Mouse (Mus musculus) heart, adult 2 months (tissue): ENCODE results near the gene Sh3bp4. TPM values are rescaled to one million over a fixed set of nuclear protein-coding genes. Genes with fewer than 3 reads are reported as not detected.
A peak's percentile ranks its signal among the peaks of the same experiment; 100 is the strongest.

Source experiments
- DNase-seq, 2 experiments: peaks; one replicate each; pipeline ENCODE4 v3.0.0; 2021
- H3K27ac ChIP-seq: fragments of 200-600 bp; 2 replicates; pipeline ENCODE4 v1.8.1; 2022
- H3K27me3 ChIP-seq: fragments of 200-500 bp; 2 replicates; pipeline ENCODE4 v1.6.1; 2012; ENCODE audit warnings: mild to moderate bottlenecking, low read length, inconsistent platforms, mixed read lengths; ENCODE audit not compliant: control insufficient read depth, insufficient read depth
- H3K36me3 ChIP-seq: fragments of 200-500 bp; 2 replicates; pipeline ENCODE4 v1.6.1; 2012; ENCODE audit warnings: low read length, inconsistent platforms; ENCODE audit not compliant: control insufficient read depth, insufficient read depth
- H3K4me1 ChIP-seq: fragments of 200-500 bp; 2 replicates; pipeline ENCODE4 v1.6.1; 2011; ENCODE audit warnings: low read length; ENCODE audit not compliant: control insufficient read depth, insufficient read depth
- H3K4me3 ChIP-seq: fragments of 200-600 bp; 2 replicates; pipeline ENCODE4 v1.8.1; 2022
- H3K79me2 ChIP-seq: fragments of 200-500 bp; replicated peaks from 2 replicates; pipeline ENCODE4 v1.6.1; 2012; ENCODE audit warnings: mild to moderate bottlenecking, inconsistent platforms, low read length, moderate library complexity, mixed read lengths; ENCODE audit not compliant: control insufficient read depth, insufficient read depth
- H3K9ac ChIP-seq: fragments of 200-500 bp; 2 replicates; pipeline ENCODE4 v1.6.1; 2012; ENCODE audit warnings: low read depth, mild to moderate bottlenecking, control low read depth, inconsistent platforms, low read length, mixed read lengths
- CTCF ChIP-seq: fragments of 200-600 bp; IDR thresholded peaks from 2 replicates; pipeline ENCODE4 v1.8.1; 2022; ENCODE audit warnings: antibody characterized with exemption, mild to moderate bottlenecking, moderate library complexity
- EP300 ChIP-seq: fragments of 200-500 bp; IDR thresholded peaks from 2 replicates; pipeline ENCODE4 v1.6.1; 2011; ENCODE audit warnings: low read depth, low read length, control low read depth; ENCODE audit not compliant: insufficient read depth
- POLR2A ChIP-seq: fragments of 200-500 bp; IDR thresholded peaks from 2 replicates; pipeline ENCODE4 v1.6.1; 2011; ENCODE audit warnings: mild to moderate bottlenecking, low read depth, low read length, control low read depth; ENCODE audit not compliant: insufficient read depth
- WGBS: fragments of 180-500 bp; shearing (Covaris S2); methylation state at CpG from one replicate; pipeline ENCODE4 v1.1.7; 2018; 5-methylcytosine and 5-hydroxymethylcytosine counted together
- intact Hi-C: fragments of 180-260 bp; cut with DNase I; formaldehyde crosslinking; loops from one replicate; pipeline ENCODE4 v1.15.1; 2025
- polyA plus RNA-seq: library from polyadenylated mRNA; depleted of rRNA; stranded (reverse); fragments of >200 nt; gene quantifications from 2 replicates; pipeline ENCODE4 v1.2.3, GENCODE M21; 2012
- total RNA-seq, 2 experiments: library from RNA; stranded (reverse); gene quantifications; 2 replicates each; pipeline ENCODE4 v1.2.3; 2021

Sh3bp4 gene
- total and polyA plus RNA-seq, 3 experiments: 8.6 to 11.1 (median 10.0) TPM

DNA sequence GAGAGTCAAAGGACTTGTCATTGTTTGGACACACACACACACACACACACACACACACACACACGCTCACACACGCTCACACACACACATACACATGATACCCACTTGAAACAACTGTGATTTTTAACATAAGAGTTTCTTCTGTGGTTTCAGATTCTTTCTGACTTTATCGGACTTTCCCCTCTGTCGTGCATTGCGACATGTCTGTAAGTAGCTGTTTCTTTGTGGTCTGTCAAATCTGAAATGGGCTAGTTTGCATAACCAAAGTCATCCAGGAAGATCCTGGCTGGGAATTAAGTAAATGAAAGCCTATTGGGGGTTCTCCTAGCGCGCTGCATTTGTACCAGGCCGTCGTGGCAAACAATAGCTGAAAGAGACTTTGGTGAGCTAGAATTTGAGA is 8.5 kb downstream of the Sh3bp4 start:
- peaks cover 7% of the 10 kb centered on the region for H3K79me2 ChIP-seq
- DNase-seq: no peak
- H3K4me1 ChIP-seq: peaks cover 21% of the 10 kb centered on the region
- no peak overlapping the region for H3K4me3 ChIP-seq
- no peaks in the 10 kb centered on the region for H3K27me3 ChIP-seq
- no peak for TF ChIP-seq CTCF
- no peak for TF ChIP-seq EP300
- no peak for TF ChIP-seq POLR2A
- peak overlapping the region; percentile 16; the same call in 1 of the 2 replicates for H3K27ac ChIP-seq
- intact Hi-C loops: loop anchor here (2.0 kb wide), 1 partner anchor 14 kb away; no protein-coding TSS in a partner anchor
- WGBS: 45% methylated on average over 9 of the region's 9 CpGs
- H3K36me3 ChIP-seq: peaks cover 4% of the 10 kb centered on the region; the same call in 1 of the 2 replicates
- H3K9ac ChIP-seq: no peak overlapping the region

DNA sequence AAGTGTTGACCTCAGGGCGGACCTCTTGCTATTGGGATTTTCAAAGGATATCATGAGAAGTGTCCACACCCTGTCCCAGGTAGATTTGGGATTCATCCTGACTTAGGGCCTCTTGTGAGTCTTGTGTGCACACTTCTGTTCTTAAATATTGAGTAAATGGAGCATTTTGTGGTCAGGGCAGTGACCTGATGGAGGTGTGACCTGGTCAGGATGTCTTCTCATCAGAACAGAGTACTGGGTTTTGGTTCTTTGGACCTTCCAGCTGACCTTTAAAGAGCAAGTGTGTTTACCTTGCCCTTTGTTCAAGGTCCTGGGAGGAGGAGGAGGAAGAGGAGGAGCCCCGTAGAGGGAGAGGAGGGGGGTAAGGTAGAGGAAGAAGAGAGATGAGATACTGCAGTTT is 9.0 kb downstream of the Sh3bp4 start:
- TF ChIP-seq CTCF (no peak), EP300 (no peak)
- Histone ChIP-seq H3K4me3 (no peak overlapping the region), H3K36me3 (peaks cover 4% of the 10 kb centered on the region; the same call in 1 of the 2 replicates), H3K79me2 (peaks cover 7% of the 10 kb centered on the region), H3K9ac (no peak overlapping the region), H3K27ac (no peak overlapping the region; the same call in 1 of the 2 replicates), H3K27me3 (no peaks in the 10 kb centered on the region), H3K4me1 (peaks cover 21% of the 10 kb centered on the region)
- 70% methylated on average over 2 of the region's 2 CpGs for WGBS
- intact Hi-C loops: loop anchor here (2.0 kb wide), 1 partner anchor 14 kb away; no protein-coding TSS in a partner anchor
- peak in 1 of 2 experiments; percentile 18 for DNase-seq

DNA sequence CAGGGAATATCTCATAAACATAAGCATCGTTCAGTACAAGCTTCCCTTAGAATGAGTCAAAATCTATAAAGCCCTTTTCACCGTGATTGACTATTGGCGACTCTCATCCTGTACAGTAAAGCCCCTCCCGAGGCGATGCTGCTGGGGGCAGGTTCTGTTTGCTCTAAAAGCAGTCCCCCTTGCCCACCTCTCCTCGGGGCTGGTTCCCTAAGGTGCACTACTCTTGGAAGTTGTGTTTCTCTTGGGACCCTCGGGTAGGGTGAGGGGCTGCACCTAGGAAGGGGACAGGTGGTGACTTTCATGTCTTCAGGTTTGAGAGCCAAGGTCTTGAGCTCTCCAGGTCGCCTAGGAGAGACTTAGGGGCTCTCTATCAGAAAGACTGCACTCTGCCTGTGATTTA is 10.2 kb downstream of the Sh3bp4 start:
- Histone ChIP-seq H3K79me2 (peaks cover 9% of the 10 kb centered on the region), H3K4me3 (no peak overlapping the region), H3K27ac (no peak overlapping the region), H3K27me3 (no peaks in the 10 kb centered on the region), H3K36me3 (peaks cover 4% of the 10 kb centered on the region; the same call in 1 of the 2 replicates), H3K4me1 (peaks cover 21% of the 10 kb centered on the region), H3K9ac (no peak overlapping the region)
- DNase-seq: peak in 1 of 2 experiments; percentile 17
- TF ChIP-seq EP300 (no peak), POLR2A (no peak), CTCF (no peak)
- WGBS: 78% methylated on average over 8 of the region's 8 CpGs
- intact Hi-C loops: no loop called here

DNA sequence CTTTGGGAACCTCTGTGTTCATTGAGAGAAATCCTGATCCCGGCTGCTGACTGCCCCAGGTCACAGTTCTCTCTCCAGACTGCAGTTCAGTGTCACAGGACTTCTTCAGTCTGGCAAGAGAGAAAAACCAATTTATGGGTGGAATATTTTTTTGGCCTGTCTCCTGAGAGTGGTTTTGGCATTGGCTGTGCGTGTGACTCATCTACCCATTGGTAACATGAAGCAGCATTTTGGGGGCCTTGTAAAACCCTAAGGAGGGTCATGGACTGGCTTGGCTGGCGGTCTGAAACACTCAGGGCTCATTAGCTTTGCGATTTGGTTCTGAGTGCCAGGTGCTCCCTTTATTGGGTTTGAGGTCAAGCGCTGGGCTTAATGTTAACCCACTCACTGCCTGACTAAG is 10.6 kb downstream of the Sh3bp4 start:
- 64% methylated on average over 5 of the region's 5 CpGs for WGBS
- no peak overlapping the region for H3K27ac ChIP-seq
- intact Hi-C loops: no loop called here

DNA sequence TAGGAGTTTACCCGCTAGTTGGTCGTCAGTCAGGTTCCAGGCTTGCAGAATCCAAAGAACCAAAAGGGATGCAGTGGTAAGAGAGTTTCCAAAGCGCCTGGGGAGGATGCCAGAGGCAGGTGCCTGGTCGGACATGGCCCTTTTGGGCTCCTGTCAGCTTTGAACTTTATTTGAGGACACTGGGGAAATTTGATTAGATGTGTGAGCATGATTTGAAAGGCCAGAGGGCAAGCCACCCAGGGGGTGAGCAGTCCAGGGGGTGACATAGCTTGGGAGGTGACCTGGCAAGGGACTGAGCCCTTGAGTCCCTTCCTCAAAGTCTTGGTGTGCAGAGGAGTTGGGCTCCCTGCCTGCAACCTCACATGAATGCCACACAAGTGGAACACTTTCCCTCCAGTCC is 11.2 kb downstream of the Sh3bp4 start:
- DNase-seq: peak in 1 of 2 experiments; percentile 15
- 72% methylated on average over 4 of the region's 4 CpGs for WGBS
- H3K4me3 ChIP-seq: no peak overlapping the region
- peaks cover 7% of the 10 kb centered on the region; the same call in 1 of the 2 replicates for H3K79me2 ChIP-seq
- no peak overlapping the region for H3K9ac ChIP-seq
- H3K27me3 ChIP-seq: no peaks in the 10 kb centered on the region
- H3K36me3 ChIP-seq: peaks cover 4% of the 10 kb centered on the region; the same call in 1 of the 2 replicates
- H3K4me1 ChIP-seq: peaks cover 21% of the 10 kb centered on the region
- no peak for TF ChIP-seq POLR2A
- no peak for TF ChIP-seq EP300
- TF ChIP-seq CTCF: no peak
- intact Hi-C loops: no loop called here
- no peak overlapping the region for H3K27ac ChIP-seq

More for the DNA sequence above, 10.6 kb downstream of the Sh3bp4 start:
- peaks cover 9% of the 10 kb centered on the region for H3K79me2 ChIP-seq
- peak in 1 of 2 experiments; percentile 17 for DNase-seq
- no peak overlapping the region for H3K4me3 ChIP-seq
- no peak for TF ChIP-seq CTCF
- no peak for TF ChIP-seq POLR2A
- no peak for TF ChIP-seq EP300
- no peaks in the 10 kb centered on the region for H3K27me3 ChIP-seq
- no peak overlapping the region for H3K9ac ChIP-seq
- peaks cover 21% of the 10 kb centered on the region for H3K4me1 ChIP-seq
- H3K36me3 ChIP-seq: peaks cover 4% of the 10 kb centered on the region; the same call in 1 of the 2 replicates

- TF ChIP-seq POLR2A: no peak
- TF ChIP-seq CTCF: no peak
- no peak for TF ChIP-seq EP300
- H3K4me3 ChIP-seq: no peak overlapping the region
- no peak overlapping the region for H3K27ac ChIP-seq
- H3K9ac ChIP-seq: no peak overlapping the region
- H3K27me3 ChIP-seq: no peaks in the 10 kb centered on the region
- intact Hi-C loops: no loop called here
- peaks cover 8% of the 10 kb centered on the region; the same call in 1 of the 2 replicates for H3K79me2 ChIP-seq
- 74% methylated on average over 14 of the region's 14 CpGs for WGBS
- peaks cover 19% of the 10 kb centered on the region for H3K4me1 ChIP-seq
- peak; percentile 1 to 13 for DNase-seq
- peaks cover 4% of the 10 kb centered on the region; the same call in 1 of the 2 replicates for H3K36me3 ChIP-seq
Observed at GRCm38 (mm10) chr1:89082171-89082882, 12.1 kb downstream of the Sh3bp4 start.
